Mouse (Mus musculus) E14TG2a.4 (cell line): ENCODE measurements at regions not wholly inside any gene's neighbourhood (a gene's known extent, or its start where the extent isn't known, plus 50 kb on each side); places are given as distances from the start of the nearest gene placed in this dataset.

ENCODE experiments used
- CTCF ChIP-seq: conservative IDR thresholded peaks from 2 replicates; pipeline ENCODE4 v1.5.1; 2014; ENCODE audit warnings: low read length
- POU5F1 ChIP-seq: IDR thresholded peaks from 2 replicates; pipeline ENCODE4 v1.6.1; 2014; ENCODE audit warnings: low read length, borderline replicate concordance

GRCm38 (mm10) chr11:89192815-89193214 is 109.3 kb downstream of the Nog start:
- TF ChIP-seq CTCF (no peak), POU5F1 (no peak)
